Mouse (Mus musculus) bone marrow, adult 2 months (tissue): ENCODE data around the gene Ube2a.

Experiments
- CTCF ChIP-seq: fragments of 200-500 bp; IDR thresholded peaks from 2 replicates; pipeline ENCODE4 v1.5.1; 2011; ENCODE audit warnings: low read length, control low read depth; ENCODE audit not compliant: control insufficient read depth, insufficient read depth
- POLR2A ChIP-seq: fragments of 200-500 bp; IDR thresholded peaks from 2 replicates; pipeline ENCODE4 v1.6.1; 2011; ENCODE audit warnings: low read depth, mild to moderate bottlenecking, control low read depth, low read length, borderline replicate concordance; ENCODE audit not compliant: control insufficient read depth

DNA sequence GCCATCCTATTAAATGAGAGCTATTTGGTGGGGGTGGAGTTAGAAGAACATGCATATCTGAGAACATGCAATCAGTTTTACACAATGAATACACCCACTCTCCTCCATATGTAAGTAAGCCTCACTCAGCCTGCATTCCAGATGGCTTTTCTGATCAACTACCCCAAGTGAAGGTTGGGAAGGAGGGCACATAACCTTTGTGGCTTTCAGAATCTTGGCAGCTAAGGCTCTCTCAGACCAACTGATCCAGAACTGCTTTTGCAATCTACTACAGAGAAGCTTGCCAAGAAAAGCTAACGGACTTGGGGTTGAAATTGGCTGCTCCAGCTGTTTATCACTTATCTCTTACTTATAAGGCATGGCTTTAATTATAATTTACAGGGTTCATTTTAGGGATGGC, 44.0 kb downstream of the Ube2a start:
- TF ChIP-seq CTCF: no peak
- TF ChIP-seq POLR2A: no peak
